Mouse (Mus musculus): ENCODE measurements at regions not wholly inside any gene's neighbourhood (a gene's known extent, or its start where the extent isn't known, plus 50 kb on each side); places are given as distances from the start of the nearest gene placed in this dataset.

DNA sequence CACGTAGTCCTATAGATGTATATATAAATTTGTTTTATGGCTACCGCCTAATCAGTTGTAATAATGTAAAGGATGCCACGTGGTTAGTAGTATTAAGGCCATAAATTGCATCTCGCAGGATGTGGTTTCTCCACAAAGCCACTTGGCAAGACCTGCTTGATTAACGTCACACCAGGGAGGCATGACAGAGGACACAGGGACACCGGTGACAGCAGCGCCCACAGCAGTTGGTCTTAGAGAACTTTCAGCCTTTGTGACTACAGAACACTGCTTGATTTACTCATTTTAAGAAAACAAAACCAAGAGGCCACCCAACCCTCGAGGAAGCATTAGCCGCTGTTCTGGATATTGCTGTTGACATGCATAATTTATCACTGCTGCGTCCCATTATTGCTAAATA lies 113.2 kb upstream of the Magi3 start:
- no peak overlapping the region for H3K27ac ChIP-seq (ENCODE audit: low read depth)
- no peak overlapping the region for H3K4me2 ChIP-seq (ENCODE audit: low read depth, low read length)
- H3K27me3 ChIP-seq (ENCODE audit: control insufficient read depth, insufficient read depth, low read length), result no peaks in the 10 kb centered on the region
- H3K4me3 ChIP-seq (ENCODE audit: low read depth, low read length), result no peak overlapping the region
- H3K9ac ChIP-seq (replicated peaks; ENCODE audit: low read depth, low read length), result no peak overlapping the region
- no peak for TF ChIP-seq CTCF (IDR thresholded peaks at IDR 0.05; ENCODE audit: low read depth)
- TF ChIP-seq EP300 (IDR thresholded peaks at IDR 0.05; ENCODE audit: low read depth), result no peak
- no peak for DNase-seq (ENCODE audit: low spot score)
- 81% methylated on average over 10 of the region's 10 CpGs for WGBS
- H3K4me1 ChIP-seq (ENCODE audit: control insufficient read depth, insufficient read depth), result no peaks in the 10 kb centered on the region
- H3K9me3 ChIP-seq (replicated peaks; ENCODE audit: control insufficient read depth, low read length), result no peaks in the 10 kb centered on the region
- no peaks in the 10 kb centered on the region for H3K36me3 ChIP-seq (replicated peaks; ENCODE audit: control insufficient read depth, insufficient read depth, low read length)
- no peak for ATAC-seq (ENCODE audit: insufficient read depth, low read depth)

DNA sequence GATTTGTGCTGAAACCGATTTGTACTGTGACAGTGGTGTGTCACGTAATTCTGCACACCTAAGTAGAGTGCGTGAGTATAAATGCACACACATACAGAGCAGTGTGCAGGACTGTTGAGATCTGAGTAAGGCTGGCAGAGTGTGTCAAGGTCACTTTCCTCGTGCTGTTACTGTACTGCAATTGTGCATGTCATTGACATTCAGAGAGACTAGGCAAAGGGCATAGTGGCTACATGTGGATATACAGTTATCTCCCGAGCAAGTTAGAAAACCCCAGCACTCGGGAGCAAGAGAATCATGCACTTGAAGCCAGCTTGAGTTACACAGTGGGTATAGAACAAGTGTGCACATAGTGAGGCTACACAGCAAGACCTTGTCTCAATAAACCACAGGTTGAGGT lies 110.5 kb upstream of the Magi3 start:
- H3K27ac ChIP-seq (ENCODE audit: low read depth), result 0 out of 2 replicates have a peak overlapping the region, but pooled peaks have one; percentile 28
- TF ChIP-seq EP300 (IDR thresholded peaks at IDR 0.05; ENCODE audit: low read depth) (no peak), CTCF (IDR thresholded peaks at IDR 0.05; ENCODE audit: low read depth) (no peak)
- H3K4me2 ChIP-seq (ENCODE audit: low read depth, low read length), result no peak overlapping the region
- no peaks in the 10 kb centered on the region for H3K9me3 ChIP-seq (replicated peaks; ENCODE audit: control insufficient read depth, low read length)
- no peak overlapping the region for H3K4me3 ChIP-seq (ENCODE audit: low read depth, low read length)
- no peaks in the 10 kb centered on the region for H3K27me3 ChIP-seq (ENCODE audit: control insufficient read depth, insufficient read depth, low read length)
- WGBS, result 48% methylated on average over 6 of the region's 6 CpGs
- no peaks in the 10 kb centered on the region for H3K36me3 ChIP-seq (replicated peaks; ENCODE audit: control insufficient read depth, insufficient read depth, low read length)
- no peak overlapping the region for H3K9ac ChIP-seq (replicated peaks; ENCODE audit: low read depth, low read length)
- H3K4me1 ChIP-seq (ENCODE audit: control insufficient read depth, insufficient read depth), result 0 out of 2 replicates have a peak, but pooled peaks cover under 1% of the 10 kb centered on the region
- ATAC-seq (ENCODE audit: insufficient read depth, low read depth) (peak; percentile 84), DNase-seq (ENCODE audit: low spot score) (peak; percentile 60)

DNA sequence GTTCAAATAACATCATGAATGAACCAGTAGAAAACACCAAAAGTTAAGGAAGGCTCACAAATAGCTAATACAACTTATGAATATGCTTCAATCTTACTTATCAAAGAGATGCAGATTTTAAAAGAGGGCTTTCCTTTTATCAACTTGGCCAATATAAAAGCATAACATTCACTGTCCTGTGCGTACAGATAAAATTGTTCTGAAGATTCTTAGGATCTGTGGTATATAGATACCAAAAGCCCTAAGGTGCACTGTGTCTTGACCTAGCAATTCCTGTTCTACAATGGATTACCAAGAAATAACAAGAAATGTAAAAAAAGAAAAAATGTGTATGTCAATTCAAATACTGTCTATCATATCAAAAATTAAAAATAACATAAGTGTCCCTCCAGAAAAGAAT lies 107.7 kb upstream of the Magi3 start:
- 94% methylated on average over 1 of the region's 1 CpGs for WGBS
- no peak for TF ChIP-seq CTCF (IDR thresholded peaks at IDR 0.05; ENCODE audit: low read depth)
- no peak for TF ChIP-seq EP300 (IDR thresholded peaks at IDR 0.05; ENCODE audit: low read depth)
- Histone ChIP-seq H3K27me3 (ENCODE audit: control insufficient read depth, insufficient read depth, low read length) (no peaks in the 10 kb centered on the region), H3K4me3 (ENCODE audit: low read depth, low read length) (no peak overlapping the region), H3K27ac (ENCODE audit: low read depth) (no peak overlapping the region), H3K9ac (replicated peaks; ENCODE audit: low read depth, low read length) (no peak overlapping the region), H3K36me3 (replicated peaks; ENCODE audit: control insufficient read depth, insufficient read depth, low read length) (no peaks in the 10 kb centered on the region), H3K9me3 (replicated peaks; ENCODE audit: control insufficient read depth, low read length) (no peaks in the 10 kb centered on the region), H3K4me1 (ENCODE audit: control insufficient read depth, insufficient read depth) (peaks cover 13% of the 10 kb centered on the region; the same call in 1 of the 2 replicates), H3K4me2 (ENCODE audit: low read depth, low read length) (no peak overlapping the region)
- ATAC-seq (ENCODE audit: insufficient read depth, low read depth), result no peak
- DNase-seq (ENCODE audit: low spot score), result no peak

DNA sequence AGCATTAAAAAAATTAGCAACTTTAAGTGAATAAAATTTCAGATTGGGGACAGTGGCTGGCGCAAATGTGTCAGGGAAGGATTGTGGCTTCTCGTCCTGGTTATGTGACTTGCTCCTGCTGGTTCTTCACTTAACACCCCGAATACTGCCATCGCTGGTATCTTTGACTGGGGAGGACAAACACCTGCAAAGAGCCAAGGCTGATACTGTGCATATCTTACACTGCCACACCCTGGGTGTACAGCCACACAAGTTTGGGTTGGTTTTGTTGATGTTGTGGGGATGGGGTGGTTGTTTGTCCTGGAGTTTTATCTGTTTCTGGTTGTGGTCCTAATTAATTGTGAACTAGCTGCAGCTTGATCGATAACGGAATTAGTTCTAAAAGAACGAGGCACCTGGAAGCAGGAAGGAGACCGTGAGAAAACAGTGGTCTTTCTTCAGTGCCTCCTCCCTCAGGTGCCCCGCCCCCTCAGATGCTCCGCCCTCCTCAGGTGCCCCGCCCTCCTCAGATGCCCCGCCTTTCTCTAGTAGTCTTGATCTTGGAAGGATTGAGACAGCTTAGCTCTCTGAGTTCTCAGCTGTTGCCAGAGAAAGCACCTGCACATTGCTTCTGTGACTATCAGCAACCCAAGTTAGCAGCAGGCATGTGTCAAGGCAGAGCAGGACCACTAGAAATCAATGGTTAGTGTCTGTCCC lies 107.0 kb upstream of the Magi3 start:
- WGBS, result 80% methylated on average over 12 of the region's 12 CpGs
- TF ChIP-seq EP300 (IDR thresholded peaks at IDR 0.05; ENCODE audit: low read depth) (no peak), CTCF (IDR thresholded peaks at IDR 0.05; ENCODE audit: low read depth) (no peak)
- no peak overlapping the region for H3K9ac ChIP-seq (replicated peaks; ENCODE audit: low read depth, low read length)

DNA sequence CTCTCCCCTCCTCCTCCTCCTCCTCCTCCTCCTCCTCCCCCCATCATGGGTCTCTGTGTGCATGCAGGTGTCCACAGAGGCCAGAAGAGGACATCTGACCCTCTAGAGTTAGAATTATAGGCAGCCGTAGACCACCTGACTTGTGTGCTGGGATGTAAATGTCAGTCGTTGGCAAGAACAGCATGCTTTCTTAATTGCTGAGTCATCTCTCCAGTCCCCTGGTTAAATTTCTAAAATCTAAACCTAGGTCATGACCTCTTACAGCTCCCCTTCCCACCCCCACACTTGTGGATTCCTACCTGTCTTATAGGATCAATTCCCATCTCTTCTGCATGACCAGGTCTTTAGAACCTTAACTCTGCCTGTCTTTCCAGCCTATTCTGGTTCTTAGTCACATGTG lies 102.4 kb upstream of the Magi3 start:
- ATAC-seq (ENCODE audit: insufficient read depth, low read depth) (no peak), DNase-seq (ENCODE audit: low spot score) (no peak)
- Histone ChIP-seq H3K4me1 (ENCODE audit: control insufficient read depth, insufficient read depth) (peaks cover 36% of the 10 kb centered on the region), H3K36me3 (replicated peaks; ENCODE audit: control insufficient read depth, insufficient read depth, low read length) (no peaks in the 10 kb centered on the region), H3K9me3 (replicated peaks; ENCODE audit: control insufficient read depth, low read length) (no peaks in the 10 kb centered on the region), H3K4me2 (ENCODE audit: low read depth, low read length) (no peak overlapping the region), H3K9ac (replicated peaks; ENCODE audit: low read depth, low read length) (no peak overlapping the region), H3K27ac (ENCODE audit: low read depth) (no peak overlapping the region), H3K27me3 (ENCODE audit: control insufficient read depth, insufficient read depth, low read length) (no peaks in the 10 kb centered on the region), H3K4me3 (ENCODE audit: low read depth, low read length) (no peak overlapping the region)
- no peak for TF ChIP-seq EP300 (IDR thresholded peaks at IDR 0.05; ENCODE audit: low read depth)
- 63% methylated on average over 2 of the region's 2 CpGs for WGBS

More for the DNA sequence above, 107.0 kb upstream of the Magi3 start:
- H3K9me3 ChIP-seq (replicated peaks; ENCODE audit: control insufficient read depth, low read length), result no peaks in the 10 kb centered on the region
- ATAC-seq (ENCODE audit: insufficient read depth, low read depth), result no peak
- H3K36me3 ChIP-seq (replicated peaks; ENCODE audit: control insufficient read depth, insufficient read depth, low read length), result no peaks in the 10 kb centered on the region
- no peak for DNase-seq (ENCODE audit: low spot score)
- H3K4me2 ChIP-seq (ENCODE audit: low read depth, low read length), result no peak overlapping the region
- peaks cover 13% of the 10 kb centered on the region; the same call in 1 of the 2 replicates for H3K4me1 ChIP-seq (ENCODE audit: control insufficient read depth, insufficient read depth)
- H3K27ac ChIP-seq (ENCODE audit: low read depth), result no peak overlapping the region
- no peaks in the 10 kb centered on the region for H3K27me3 ChIP-seq (ENCODE audit: control insufficient read depth, insufficient read depth, low read length)
- no peak overlapping the region for H3K4me3 ChIP-seq (ENCODE audit: low read depth, low read length)

DNA sequence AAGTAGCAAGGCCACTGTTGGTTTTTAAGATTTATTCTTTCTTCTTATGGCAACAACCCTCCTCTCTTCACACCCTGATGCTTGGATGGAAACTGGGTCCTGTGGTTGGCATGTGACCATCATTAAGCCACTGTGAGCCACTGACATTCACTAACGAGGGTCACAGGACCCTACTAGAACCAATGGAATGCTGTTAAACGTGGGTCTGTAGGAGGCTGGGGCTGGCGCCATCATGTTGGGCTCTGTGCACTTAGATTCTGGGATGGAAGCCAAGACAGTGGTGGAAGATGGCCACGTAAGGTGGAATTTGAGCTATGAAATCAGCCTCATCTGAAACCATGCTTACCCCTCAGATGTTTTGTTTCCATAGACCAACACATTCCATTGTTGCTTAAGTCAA lies 100.2 kb upstream of the Magi3 start:
- Histone ChIP-seq H3K27ac (ENCODE audit: low read depth) (peak overlapping the region; percentile 90), H3K9me3 (replicated peaks; ENCODE audit: control insufficient read depth, low read length) (no peaks in the 10 kb centered on the region), H3K4me1 (ENCODE audit: control insufficient read depth, insufficient read depth) (peaks cover 41% of the 10 kb centered on the region), H3K27me3 (ENCODE audit: control insufficient read depth, insufficient read depth, low read length) (no peaks in the 10 kb centered on the region), H3K4me3 (ENCODE audit: low read depth, low read length) (no peak overlapping the region), H3K36me3 (replicated peaks; ENCODE audit: control insufficient read depth, insufficient read depth, low read length) (no peaks in the 10 kb centered on the region), H3K4me2 (ENCODE audit: low read depth, low read length) (no peak overlapping the region), H3K9ac (replicated peaks; ENCODE audit: low read depth, low read length) (no peak overlapping the region)
- DNase-seq (ENCODE audit: low spot score) (peak; percentile 52), ATAC-seq (ENCODE audit: insufficient read depth, low read depth) (peak; percentile 74)
- WGBS, result 18% methylated on average over 4 of the region's 4 CpGs
- TF ChIP-seq EP300 (IDR thresholded peaks at IDR 0.05; ENCODE audit: low read depth), result no peak
- no peak for TF ChIP-seq CTCF (IDR thresholded peaks at IDR 0.05; ENCODE audit: low read depth)

All from heart, postnatal 0 days (tissue).